8 mouse cellular contexts compared by ENCODE assay signal in the genomic region with DNA sequence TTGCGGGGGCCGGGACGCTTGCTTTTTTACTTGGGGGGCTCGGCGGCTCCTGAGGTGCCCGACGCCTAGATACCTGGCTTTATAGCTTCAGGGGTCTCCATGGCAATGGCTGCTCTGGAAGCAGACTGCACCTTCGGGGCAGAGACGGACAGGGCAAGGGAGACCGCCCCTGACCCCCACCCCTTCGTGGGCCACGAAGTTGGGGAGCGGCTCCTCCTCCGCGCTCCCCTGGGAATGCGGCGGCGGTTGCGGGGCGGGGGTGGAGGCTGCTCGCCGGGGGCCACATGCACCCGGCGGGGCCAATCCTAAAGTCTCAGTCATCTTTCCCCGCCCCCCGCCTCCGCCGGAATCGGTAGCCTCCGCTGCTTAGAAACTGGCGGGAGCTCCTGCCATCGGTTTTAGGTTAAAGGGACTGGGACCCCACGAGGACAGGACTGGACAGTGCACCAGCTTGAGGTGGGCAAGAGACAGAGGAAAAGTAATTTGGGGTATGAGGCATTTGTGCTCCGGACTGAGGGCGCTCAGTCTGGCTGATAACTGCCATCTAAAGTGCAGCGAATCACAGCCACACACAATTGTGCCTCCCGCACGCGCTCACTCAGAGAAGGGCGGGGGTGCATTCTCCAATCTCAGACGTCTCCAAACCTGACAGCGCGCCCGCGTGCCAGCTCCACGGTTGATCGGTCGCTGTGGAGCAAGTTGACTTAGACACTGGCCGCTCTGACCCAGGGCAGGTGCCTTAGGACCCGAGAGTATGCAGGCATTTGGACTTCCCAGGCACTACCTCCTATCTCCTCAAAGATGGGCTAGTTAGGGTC. TPM values are rescaled to one million over a fixed set of nuclear protein-coding genes. Genes with fewer than 3 reads are reported as not detected.
DNase-seq lines count a peak whose midpoint lies in the region; ATAC-seq and TF ChIP-seq lines count a peak whose summit lies in the region.

Gene Ankrd63 (minus strand): TSS at position 51 of the 818 bp plus-strand sequence.

- H3K4me1 ChIP-seq in thymus, adult 2 months (replicated peaks; ENCODE audit: control insufficient read depth, insufficient read depth, low read length), result peaks cover 41% of the 10 kb centered on the region
- peaks cover 54% of the 10 kb centered on the region for H3K4me1 ChIP-seq in hindbrain, embryonic 10.5 days (replicated peaks)
- peaks cover 36% of the 10 kb centered on the region for H3K4me1 ChIP-seq in liver, embryonic 12.5 days
- peaks cover 20% of the 10 kb centered on the region for H3K4me1 ChIP-seq in stomach, embryonic 14.5 days (ENCODE audit: control insufficient read depth, insufficient read depth, low read length)

- no peak for TF ChIP-seq POLR2A in thymus, adult 2 months (IDR thresholded peaks at IDR 0.05; ENCODE audit: control insufficient read depth, extremely low read depth, insufficient read depth, low read length, poor library complexity)

- ATAC-seq in frontal cortex, adult (ENCODE audit: low TSS enrichment), result no peak
- no peak for ATAC-seq in liver, embryonic 12.5 days
- no peak for ATAC-seq in stomach, embryonic 14.5 days (ENCODE audit: insufficient number of reproducible peaks, insufficient read depth, low FRiP score, low read depth)

- peak within 1 kb of the TSS; percentile 71 for H3K4me2 ChIP-seq in liver, embryonic 12.5 days
- H3K4me2 ChIP-seq in stomach, embryonic 14.5 days (replicated peaks; ENCODE audit: low read depth, low read length), result peak within 1 kb of the TSS; percentile 69

- no peak within 1 kb of the TSS for H3K27ac ChIP-seq in thymus, adult 2 months (ENCODE audit: control insufficient read depth, insufficient read depth, low read length)
- H3K27ac ChIP-seq in hindbrain, embryonic 10.5 days, result peak within 1 kb of the TSS; percentile 30; the same call in 1 of the 2 replicates
- H3K27ac ChIP-seq in liver, embryonic 12.5 days, result no peak within 1 kb of the TSS
- H3K27ac ChIP-seq in stomach, embryonic 14.5 days (ENCODE audit: low read length), result no peak within 1 kb of the TSS

- peaks cover 32% of the 10 kb centered on the region for H3K27me3 ChIP-seq in thymus, adult 2 months (ENCODE audit: control insufficient read depth, insufficient read depth, low read length)
- peaks cover 100% of the 10 kb centered on the region for H3K27me3 ChIP-seq in hindbrain, embryonic 10.5 days (ENCODE audit: insufficient read depth, poor library complexity, severe bottlenecking)
- H3K27me3 ChIP-seq in liver, embryonic 12.5 days (replicated peaks), result peaks cover 100% of the 10 kb centered on the region
- H3K27me3 ChIP-seq in stomach, embryonic 14.5 days (ENCODE audit: control insufficient read depth, insufficient read depth, low read length), result peaks cover 69% of the 10 kb centered on the region

- H3K36me3 ChIP-seq in thymus, adult 2 months (ENCODE audit: control insufficient read depth, insufficient read depth, low read length), result no peaks in the 10 kb centered on the region
- no peaks in the 10 kb centered on the region for H3K36me3 ChIP-seq in hindbrain, embryonic 10.5 days
- no peaks in the 10 kb centered on the region for H3K36me3 ChIP-seq in liver, embryonic 12.5 days
- H3K36me3 ChIP-seq in stomach, embryonic 14.5 days (ENCODE audit: control insufficient read depth, insufficient read depth, low read length), result no peaks in the 10 kb centered on the region

- WGBS in thymus, adult 2 months, result 4% methylated on average over 50 of the region's 50 CpGs
- under 1% methylated on average over 50 of the region's 50 CpGs for WGBS in hindbrain, embryonic 10.5 days
- 3% methylated on average over 50 of the region's 50 CpGs for WGBS in liver, embryonic 12.5 days (ENCODE audit: insufficient replicate concordance)
- 2% methylated on average over 50 of the region's 50 CpGs for WGBS in stomach, embryonic 14.5 days

- peak in 1 of 2 experiments; percentile 61 for DNase-seq in frontal cortex, adult 2 months (ENCODE audit: extremely low spot score in 1 of 2, low spot score in 1 of 2)
- peak; percentile 27 for DNase-seq in thymus, adult 2 months
- DNase-seq in thymus, adult 18-20 months, result no peak
- DNase-seq in hindbrain, embryonic 10.5 days (ENCODE audit: low spot score), result peak; percentile 38
- no peak for DNase-seq in adipocyte (ENCODE audit: low spot score)

- H3K9me3 ChIP-seq in hindbrain, embryonic 10.5 days, result no peaks in the 10 kb centered on the region
- H3K9me3 ChIP-seq in liver, embryonic 12.5 days (replicated peaks), result no peaks in the 10 kb centered on the region
- H3K9me3 ChIP-seq in stomach, embryonic 14.5 days (ENCODE audit: control insufficient read depth, low read depth, low read length), result no peaks in the 10 kb centered on the region

- peak within 1 kb of the TSS; percentile 1 for H3K4me3 ChIP-seq in thymus, adult 2 months (ENCODE audit: control insufficient read depth, insufficient read depth, low read length)
- H3K4me3 ChIP-seq in hindbrain, embryonic 10.5 days, result peak within 1 kb of the TSS; percentile 53
- H3K4me3 ChIP-seq in liver, embryonic 12.5 days, result peak within 1 kb of the TSS; percentile 50
- peak within 1 kb of the TSS; percentile 41 for H3K4me3 ChIP-seq in stomach, embryonic 14.5 days (ENCODE audit: low read depth, low read length)

- no peak for TF ChIP-seq CTCF in thymus, adult 2 months (IDR thresholded peaks at IDR 0.05; ENCODE audit: borderline replicate concordance, control insufficient read depth, extremely low read depth, insufficient read depth, low read length, poor library complexity)

- H3K9ac ChIP-seq in liver, embryonic 12.5 days, result 0 out of 2 replicates have a peak within 1 kb of the TSS, but pooled peaks have one; percentile 20
- H3K9ac ChIP-seq in stomach, embryonic 14.5 days (replicated peaks; ENCODE audit: low read depth, low read length), result no peak within 1 kb of the TSS

RNA-seq across cellular contexts. Expression of gene Ankrd63, which starts in this region (rescaled TPM):
- polyA plus RNA-seq in frontal cortex, adult 2 months (2012; rRNA removed), result 24.2 and 24.3 TPM in 2 replicates
- 0.20 and 0.27 TPM in 2 replicates for polyA plus RNA-seq in thymus, adult 2 months (2012; rRNA removed)
- polyA plus RNA-seq in hindbrain, embryonic 10.5 days (2016; fragmentation: Nextera tagmentation; extraction: Ambion mirVana), result not detected in 2 replicates
- polyA plus RNA-seq in liver, embryonic 12.5 days (2016; fragmentation: Nextera tagmentation; extraction: Ambion mirVana), result 0.07 TPM in 1 of 2 replicates, not detected in the other
- 0.07 TPM in 1 of 2 replicates, not detected in the other for polyA plus RNA-seq in stomach, embryonic 14.5 days (2014; fragmentation: Nextera tagmentation; extraction: Ambion mirVana)

Comparison
In these comparisons a context has a peak if more than half of its experiments do, and no peak if none do; other contexts are left out.
1. RNA of gene Ankrd63 (polyA plus RNA-seq): 24.2 to 24.3 TPM in frontal cortex, adult 2 months; 0.20 to 0.27 TPM in thymus, adult 2 months, 0.07 TPM in liver, embryonic 12.5 days, not detected in hindbrain, embryonic 10.5 days and 0.07 TPM in stomach, embryonic 14.5 days; every median in the first group is over 10 times any median in the second.
2. Peak in DNase-seq and H3K4me3 ChIP-seq in thymus, adult 2 months; RNA of the gene not detected or under 1 TPM.
3. Peak in DNase-seq, H3K4me3 ChIP-seq and H3K27ac ChIP-seq in hindbrain, embryonic 10.5 days; RNA of the gene not detected or under 1 TPM.
4. H3K4me3 ChIP-seq: peak in every context shown above with its lines; median percentile 53 in hindbrain, embryonic 10.5 days; 50 in liver, embryonic 12.5 days; 41 in stomach, embryonic 14.5 days; 1 in thymus, adult 2 months.